ENCODE assay signal across 11 mouse cellular contexts in the genomic region with DNA sequence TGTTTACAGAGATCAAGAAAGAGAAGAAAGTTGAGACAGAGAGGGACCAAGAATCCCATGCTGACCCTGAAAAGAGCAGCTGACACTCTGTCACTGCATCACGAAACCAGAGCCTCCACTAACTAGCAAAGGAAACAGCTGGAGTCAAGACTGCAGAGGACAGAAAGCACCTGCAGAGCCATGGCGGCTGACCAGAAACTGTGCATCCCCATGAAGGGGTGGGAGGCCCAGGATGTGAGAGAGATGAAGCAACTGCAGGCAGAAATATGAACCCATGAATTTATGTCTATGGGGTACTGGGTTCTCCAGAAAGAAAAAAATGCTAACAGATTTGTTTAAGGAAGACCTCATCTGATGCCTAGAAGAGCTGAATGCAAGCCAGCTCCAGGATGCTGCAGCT.
"Had no signal": no experiment of that assay in that cellular context is flagged by ENCODE, and none has a peak within 500 bp of the region (broad histone marks: within the 10 kb centered on the region; RNA-seq: fewer than 3 reads in every experiment).

No protein-coding gene starts in this region.

- H3K4me1 ChIP-seq: limb, embryonic 12.5 days; liver, embryonic 13.5 days; neural tube, embryonic 12.5 days had no signal

- H3K4me2 ChIP-seq: limb, embryonic 12.5 days; liver, embryonic 13.5 days; midbrain, embryonic 15.5 days; neural tube, embryonic 12.5 days had no signal

- H3K27ac ChIP-seq: hindbrain, postnatal 0 days; layer of hippocampus, adult 2 months; limb, embryonic 12.5 days; liver, embryonic 13.5 days; midbrain, embryonic 15.5 days; neural tube, embryonic 12.5 days; stomach, postnatal 0 days had no signal

- H3K4me3 ChIP-seq: layer of hippocampus, adult 2 months; limb, embryonic 12.5 days; liver, embryonic 13.5 days; midbrain, embryonic 15.5 days; neural tube, embryonic 12.5 days had no signal

- H3K36me3 ChIP-seq: limb, embryonic 12.5 days; liver, embryonic 13.5 days; midbrain, embryonic 15.5 days; neural tube, embryonic 12.5 days had no signal

- H3K9me3 ChIP-seq: limb, embryonic 12.5 days; liver, embryonic 13.5 days; midbrain, embryonic 15.5 days; neural tube, embryonic 12.5 days had no signal

- H3K27me3 ChIP-seq: limb, embryonic 12.5 days; liver, embryonic 13.5 days; midbrain, embryonic 15.5 days; neural tube, embryonic 12.5 days had no signal

- DNase-seq: kidney, adult 18-20 months; kidney, postnatal 10 days; liver; liver, embryonic 13.5 days; liver, postnatal 0 days had no signal

- H3K9ac ChIP-seq: limb, embryonic 12.5 days; liver, embryonic 13.5 days; liver, postnatal 0 days; midbrain, embryonic 15.5 days; neural tube, embryonic 12.5 days had no signal

- ATAC-seq: hindbrain, postnatal 0 days; liver, postnatal 0 days; midbrain, embryonic 15.5 days had no signal
